Mouse (Mus musculus): ENCODE results near the gene Olfr1047. TPM values are rescaled to one million over a fixed set of nuclear protein-coding genes. Genes with fewer than 3 reads are reported as not detected.
"Not testable (repeated sequence)": the region's sequence is repeated elsewhere in the genome, so short reads cannot be mapped to it uniquely, and the experiment has no call there.

Gene Olfr1047
- not detected in 2 replicates for polyA plus RNA-seq (2015; fragmentation: Nextera tagmentation; extraction: Ambion mirVana)

- no peak within 1 kb of the TSS for H3K9ac ChIP-seq
- H3K4me1 ChIP-seq, result no peaks in the 10 kb centered on the region
- no peak within 1 kb of the TSS for H3K4me2 ChIP-seq
- no peak for ATAC-seq (ENCODE audit: insufficient number of reproducible peaks, low FRiP score, low TSS enrichment, low read depth)
- no peaks in the 10 kb centered on the region for H3K9me3 ChIP-seq
- H3K27ac ChIP-seq, result no peak within 1 kb of the TSS
- no peak within 1 kb of the TSS for H3K4me3 ChIP-seq
- H3K27me3 ChIP-seq, result no peaks in the 10 kb centered on the region
- no peaks in the 10 kb centered on the region for H3K36me3 ChIP-seq
- 90% methylated on average over 1 of the region's 1 CpGs for WGBS
These were observed at the start of gene Olfr1047 for GRCm38 (mm10) chr2:86231301-86231700. TSS of gene Olfr1047 (minus strand) at chr2:86231401.

GRCm38 (mm10) chr2:86278988-86279387 is 47.8 kb upstream of the Olfr1047 start, which contains the start of gene Olfr1051:
TSS of gene Olfr1051 (minus strand) at chr2:86279088.
- H3K36me3 ChIP-seq; H3K4me1 ChIP-seq; H3K4me2 ChIP-seq; H3K27me3 ChIP-seq; H3K4me3 ChIP-seq; H3K9ac ChIP-seq; ATAC-seq (ENCODE audit: insufficient number of reproducible peaks, low FRiP score, low TSS enrichment, low read depth); H3K9me3 ChIP-seq; H3K27ac ChIP-seq: not testable (repeated sequence)

- not testable (repeated sequence) for H3K9me3 ChIP-seq; H3K27ac ChIP-seq; H3K36me3 ChIP-seq; H3K4me2 ChIP-seq; H3K9ac ChIP-seq; ATAC-seq (ENCODE audit: insufficient number of reproducible peaks, low FRiP score, low TSS enrichment, low read depth); H3K4me1 ChIP-seq; H3K4me3 ChIP-seq; H3K27me3 ChIP-seq
These were observed 27.0 kb upstream of the Olfr1047 start, which contains the start of gene Olfr1049 for GRCm38 (mm10) chr2:86258228-86258627. TSS of gene Olfr1049 (minus strand) at chr2:86258328.

- Histone ChIP-seq H3K4me1 (no peaks in the 10 kb centered on the region), H3K9me3 (no peaks in the 10 kb centered on the region), H3K9ac (no peak within 1 kb of the TSS), H3K36me3 (no peaks in the 10 kb centered on the region), H3K27me3 (no peaks in the 10 kb centered on the region), H3K27ac (no peak within 1 kb of the TSS), H3K4me3 (no peak within 1 kb of the TSS), H3K4me2 (no peak within 1 kb of the TSS)
- ATAC-seq (ENCODE audit: insufficient number of reproducible peaks, low FRiP score, low TSS enrichment, low read depth), result no peak
These were observed 9.0 kb upstream of the Olfr1047 start, which contains the start of gene Olfr1048 for GRCm38 (mm10) chr2:86240189-86240588. TSS of gene Olfr1048 (minus strand) at chr2:86240289.

- no peaks in the 10 kb centered on the region for H3K36me3 ChIP-seq
- H3K4me2 ChIP-seq, result no peak within 1 kb of the TSS
- H3K4me3 ChIP-seq, result no peak within 1 kb of the TSS
- H3K27ac ChIP-seq, result no peak within 1 kb of the TSS
- ATAC-seq (ENCODE audit: insufficient number of reproducible peaks, low FRiP score, low TSS enrichment, low read depth), result no peak
- no peak within 1 kb of the TSS for H3K9ac ChIP-seq
- no peaks in the 10 kb centered on the region for H3K27me3 ChIP-seq
- no peaks in the 10 kb centered on the region for H3K9me3 ChIP-seq
- WGBS, result 57% methylated on average over 2 of the region's 2 CpGs
- H3K4me1 ChIP-seq, result no peaks in the 10 kb centered on the region
These were observed 12.0 kb downstream of the Olfr1047 start, which contains the start of gene Olfr1046 for GRCm38 (mm10) chr2:86219214-86219613. TSS of gene Olfr1046 (minus strand) at chr2:86219314.

GRCm38 (mm10) chr2:86202909-86203308 is 28.3 kb downstream of the Olfr1047 start, which contains the start of gene Olfr1045:
TSS of gene Olfr1045 (minus strand) at chr2:86203009.
- Histone ChIP-seq H3K4me2 (no peak within 1 kb of the TSS), H3K4me1 (no peaks in the 10 kb centered on the region), H3K27ac (no peak within 1 kb of the TSS), H3K27me3 (no peaks in the 10 kb centered on the region), H3K4me3 (no peak within 1 kb of the TSS), H3K9ac (no peak within 1 kb of the TSS), H3K36me3 (no peaks in the 10 kb centered on the region), H3K9me3 (no peaks in the 10 kb centered on the region)
- ATAC-seq (ENCODE audit: insufficient number of reproducible peaks, low FRiP score, low TSS enrichment, low read depth), result no peak

GRCm38 (mm10) chr2:86195863-86196262 is 35.3 kb downstream of the Olfr1047 start:
- Histone ChIP-seq H3K4me3 (no peak overlapping the region), H3K4me1 (no peaks in the 10 kb centered on the region), H3K36me3 (no peaks in the 10 kb centered on the region), H3K27ac (no peak overlapping the region), H3K9me3 (no peaks in the 10 kb centered on the region), H3K4me2 (no peak overlapping the region), H3K27me3 (no peaks in the 10 kb centered on the region), H3K9ac (no peak overlapping the region)
- WGBS, result 22% methylated on average over 1 of the region's 1 CpGs
- ATAC-seq (ENCODE audit: insufficient number of reproducible peaks, low FRiP score, low TSS enrichment, low read depth), result no peak

GRCm38 (mm10) chr2:86185583-86185982 is 45.6 kb downstream of the Olfr1047 start, which contains the start of gene Olfr52:
TSS of gene Olfr52 (minus strand) at chr2:86185683.
- Histone ChIP-seq H3K36me3 (no peaks in the 10 kb centered on the region), H3K4me2 (no peak within 1 kb of the TSS)
- ATAC-seq (ENCODE audit: insufficient number of reproducible peaks, low FRiP score, low TSS enrichment, low read depth), result no peak

GRCm38 (mm10) chr2:86179950-86180349 is 51.3 kb downstream of the Olfr1047 start:
- Histone ChIP-seq H3K27me3 (no peaks in the 10 kb centered on the region), H3K4me1 (no peaks in the 10 kb centered on the region), H3K9me3 (no peaks in the 10 kb centered on the region), H3K27ac (no peak overlapping the region), H3K4me3 (no peak overlapping the region), H3K36me3 (no peaks in the 10 kb centered on the region), H3K9ac (no peak overlapping the region), H3K4me2 (no peak overlapping the region)
- 68% methylated on average over 3 of the region's 3 CpGs for WGBS
- no peak for ATAC-seq (ENCODE audit: insufficient number of reproducible peaks, low FRiP score, low TSS enrichment, low read depth)

More at GRCm38 (mm10) chr2:86185583-86185982, 45.6 kb downstream of the Olfr1047 start, which contains the start of gene Olfr52:
- Histone ChIP-seq H3K4me3 (no peak within 1 kb of the TSS), H3K9me3 (no peaks in the 10 kb centered on the region), H3K4me1 (no peaks in the 10 kb centered on the region), H3K9ac (no peak within 1 kb of the TSS), H3K27me3 (no peaks in the 10 kb centered on the region), H3K27ac (no peak within 1 kb of the TSS)

- Histone ChIP-seq H3K4me3 (no peak within 1 kb of the TSS), H3K36me3 (no peaks in the 10 kb centered on the region), H3K27me3 (no peaks in the 10 kb centered on the region), H3K4me1 (no peaks in the 10 kb centered on the region), H3K4me2 (no peak within 1 kb of the TSS), H3K9ac (no peak within 1 kb of the TSS), H3K9me3 (no peaks in the 10 kb centered on the region), H3K27ac (no peak within 1 kb of the TSS)
- ATAC-seq (ENCODE audit: insufficient number of reproducible peaks, low FRiP score, low TSS enrichment, low read depth), result no peak
These were observed 53.5 kb downstream of the Olfr1047 start, which contains the start of gene Olfr1044 for GRCm38 (mm10) chr2:86177720-86178119. TSS of gene Olfr1044 (minus strand) at chr2:86177820.

Other genes with a start within 250 kb of the Olfr1047 start
- gene Olfr1031, start 241.1 kb downstream of the Olfr1047 start, polyA plus RNA-seq (2015; fragmentation: Nextera tagmentation; extraction: Ambion mirVana), result not detected in 2 replicates
- not detected in 2 replicates for gene Olfr1032, start 225.9 kb downstream of the Olfr1047 start, polyA plus RNA-seq (2015; fragmentation: Nextera tagmentation; extraction: Ambion mirVana)
- gene Olfr1033, start 210.8 kb downstream of the Olfr1047 start, polyA plus RNA-seq (2015; fragmentation: Nextera tagmentation; extraction: Ambion mirVana), result 1.6 TPM in 2 replicates
- 0.04 TPM in 1 of 2 replicates, not detected in the other for gene Olfr1034, start 185.5 kb downstream of the Olfr1047 start, polyA plus RNA-seq (2015; fragmentation: Nextera tagmentation; extraction: Ambion mirVana)
- not detected in 2 replicates for gene Olfr1036, start 157.4 kb downstream of the Olfr1047 start, polyA plus RNA-seq (2015; fragmentation: Nextera tagmentation; extraction: Ambion mirVana)
- gene Olfr1037, start 144.0 kb downstream of the Olfr1047 start, polyA plus RNA-seq (2015; fragmentation: Nextera tagmentation; extraction: Ambion mirVana), result not detected in 2 replicates
- not detected in 2 replicates for gene Olfr1039, start 95.5 kb downstream of the Olfr1047 start, polyA plus RNA-seq (2015; fragmentation: Nextera tagmentation; extraction: Ambion mirVana)
- not detected in 2 replicates for gene Olfr1040, start 84.7 kb downstream of the Olfr1047 start, polyA plus RNA-seq (2015; fragmentation: Nextera tagmentation; extraction: Ambion mirVana)
- not detected in 2 replicates for gene Olfr1042, start 69.6 kb downstream of the Olfr1047 start, polyA plus RNA-seq (2015; fragmentation: Nextera tagmentation; extraction: Ambion mirVana)
- gene Olfr1043, start 63.9 kb downstream of the Olfr1047 start, polyA plus RNA-seq (2015; fragmentation: Nextera tagmentation; extraction: Ambion mirVana), result not detected in 2 replicates
- gene Olfr1044, start 53.6 kb downstream of the Olfr1047 start, polyA plus RNA-seq (2015; fragmentation: Nextera tagmentation; extraction: Ambion mirVana), result not detected in 2 replicates
- not detected in 2 replicates for gene Olfr52, start 45.7 kb downstream of the Olfr1047 start, polyA plus RNA-seq (2015; fragmentation: Nextera tagmentation; extraction: Ambion mirVana)
- not detected in 2 replicates for gene Olfr1045, start 28.4 kb downstream of the Olfr1047 start, polyA plus RNA-seq (2015; fragmentation: Nextera tagmentation; extraction: Ambion mirVana)
- not detected in 2 replicates for gene Olfr1046, start 12.1 kb downstream of the Olfr1047 start, polyA plus RNA-seq (2015; fragmentation: Nextera tagmentation; extraction: Ambion mirVana)
- gene Olfr1048, start 8.9 kb upstream of the Olfr1047 start, polyA plus RNA-seq (2015; fragmentation: Nextera tagmentation; extraction: Ambion mirVana), result not detected in 2 replicates
- gene Olfr1049, start 26.9 kb upstream of the Olfr1047 start, polyA plus RNA-seq (2015; fragmentation: Nextera tagmentation; extraction: Ambion mirVana), result not detected in 2 replicates
- not detected in 2 replicates for gene Olfr1051, start 47.7 kb upstream of the Olfr1047 start, polyA plus RNA-seq (2015; fragmentation: Nextera tagmentation; extraction: Ambion mirVana)
- gene Olfr1052, start 61.1 kb upstream of the Olfr1047 start, polyA plus RNA-seq (2015; fragmentation: Nextera tagmentation; extraction: Ambion mirVana), result not detected in 2 replicates
- gene Olfr1053, start 83.9 kb upstream of the Olfr1047 start, polyA plus RNA-seq (2015; fragmentation: Nextera tagmentation; extraction: Ambion mirVana), result not detected in 2 replicates
- not detected in 2 replicates for gene Olfr1054, start 104.0 kb upstream of the Olfr1047 start, polyA plus RNA-seq (2015; fragmentation: Nextera tagmentation; extraction: Ambion mirVana)
- gene Olfr1055, start 118.9 kb upstream of the Olfr1047 start, polyA plus RNA-seq (2015; fragmentation: Nextera tagmentation; extraction: Ambion mirVana), result not detected in 2 replicates
- gene Olfr1056, start 131.1 kb upstream of the Olfr1047 start, polyA plus RNA-seq (2015; fragmentation: Nextera tagmentation; extraction: Ambion mirVana), result not detected in 2 replicates
- not detected in 2 replicates for gene Olfr1057, start 147.0 kb upstream of the Olfr1047 start, polyA plus RNA-seq (2015; fragmentation: Nextera tagmentation; extraction: Ambion mirVana)
- gene Olfr1058, start 157.2 kb upstream of the Olfr1047 start, polyA plus RNA-seq (2015; fragmentation: Nextera tagmentation; extraction: Ambion mirVana), result not detected in 2 replicates
- not detected in 2 replicates for gene Olfr1061, start 182.6 kb upstream of the Olfr1047 start, polyA plus RNA-seq (2015; fragmentation: Nextera tagmentation; extraction: Ambion mirVana)
- gene Olfr1062, start 195.3 kb upstream of the Olfr1047 start, polyA plus RNA-seq (2015; fragmentation: Nextera tagmentation; extraction: Ambion mirVana), result not detected in 2 replicates
- gene Olfr1065, start 219.2 kb upstream of the Olfr1047 start, polyA plus RNA-seq (2015; fragmentation: Nextera tagmentation; extraction: Ambion mirVana), result not detected in 2 replicates
- gene Olfr1066, start 224.9 kb upstream of the Olfr1047 start, polyA plus RNA-seq (2015; fragmentation: Nextera tagmentation; extraction: Ambion mirVana), result not detected in 2 replicates